Mouse (Mus musculus) liver, postnatal 0 days (tissue): ENCODE measurements at regions not wholly inside any gene's neighbourhood (a gene's known extent, or its start where the extent isn't known, plus 50 kb on each side); places are given as distances from the start of the nearest gene placed in this dataset.

Experiments
- CTCF ChIP-seq: sonication (generic); IDR thresholded peaks from 2 replicates; pipeline ENCODE4 v1.5.1; 2016; ENCODE audit warnings: antibody characterized with exemption, low read depth
- EP300 ChIP-seq: IDR thresholded peaks from 2 replicates; pipeline ENCODE4 v1.6.1; 2016; ENCODE audit warnings: antibody characterized with exemption, low read depth, mild to moderate bottlenecking

- TF ChIP-seq EP300, result no peak
- TF ChIP-seq CTCF, result no peak
Observed at GRCm38 (mm10) chr5:44917816-44918213, 118.3 kb upstream of the Ldb2 start.
